8 mouse cellular contexts compared by ENCODE assay signal in the genomic region with DNA sequence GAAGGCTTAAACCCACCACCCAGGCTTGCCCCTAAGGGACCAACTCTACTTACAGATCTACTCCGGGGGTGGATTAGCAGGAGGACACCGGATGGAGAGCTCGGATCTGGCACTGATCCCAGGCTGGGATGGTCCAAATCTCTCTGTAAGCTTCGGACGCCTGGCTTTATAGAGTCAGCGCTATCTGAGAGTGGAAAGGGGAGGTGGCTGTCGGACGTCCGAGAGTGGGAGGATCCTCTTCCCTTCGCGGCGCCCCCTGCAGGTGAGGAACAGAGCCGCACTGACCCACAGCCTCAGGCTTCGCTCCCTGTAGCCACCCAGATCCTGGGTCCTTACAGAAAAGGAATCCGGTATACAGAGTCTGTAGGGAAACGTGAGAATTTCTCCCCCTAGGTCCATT. TPM values are rescaled to one million over a fixed set of nuclear protein-coding genes. Genes with fewer than 3 reads are reported as not detected.
DNase-seq lines count a peak whose midpoint lies in the region; ATAC-seq lines count a peak whose summit lies in the region.
"Had no signal": no experiment of that assay in that cellular context is flagged by ENCODE, and none has a peak within 500 bp of the region (broad histone marks: within the 10 kb centered on the region; RNA-seq: fewer than 3 reads in every experiment).

A gene (minus strand): TSS at position 150 of the 400 bp plus-strand sequence.

- H3K27ac ChIP-seq in hindbrain, embryonic 11.5 days (ENCODE audit: low read depth, low read length): no peak within 1 kb of the TSS
- no peak within 1 kb of the TSS for H3K27ac ChIP-seq in limb, embryonic 12.5 days
- H3K27ac ChIP-seq in midbrain, embryonic 12.5 days (replicated peaks): no peak within 1 kb of the TSS
- H3K27ac ChIP-seq: macrophage had no signal

- H3K9ac ChIP-seq in hindbrain, embryonic 11.5 days (ENCODE audit: low read depth, low read length): peak within 1 kb of the TSS; percentile 31; the same call in 1 of the 2 replicates
- peak within 1 kb of the TSS; percentile 24; the same call in 1 of the 2 replicates for H3K9ac ChIP-seq in limb, embryonic 12.5 days (replicated peaks)
- H3K9ac ChIP-seq in midbrain, embryonic 12.5 days (replicated peaks): no peak within 1 kb of the TSS

- no peaks in the 10 kb centered on the region for H3K4me1 ChIP-seq in hindbrain, embryonic 11.5 days (replicated peaks; ENCODE audit: control insufficient read depth, insufficient read depth, low read length)
- H3K4me1 ChIP-seq in limb, embryonic 12.5 days (replicated peaks): peaks cover 16% of the 10 kb centered on the region
- H3K4me1 ChIP-seq in midbrain, embryonic 12.5 days: peaks cover 10% of the 10 kb centered on the region

- no peaks in the 10 kb centered on the region for H3K36me3 ChIP-seq in hindbrain, embryonic 11.5 days (ENCODE audit: control insufficient read depth, insufficient read depth, low read length)
- H3K36me3 ChIP-seq in limb, embryonic 12.5 days: no peaks in the 10 kb centered on the region
- no peaks in the 10 kb centered on the region for H3K36me3 ChIP-seq in midbrain, embryonic 12.5 days

- no peaks in the 10 kb centered on the region for H3K9me3 ChIP-seq in hindbrain, embryonic 11.5 days (ENCODE audit: control insufficient read depth, low read length)
- H3K9me3 ChIP-seq in limb, embryonic 12.5 days: no peaks in the 10 kb centered on the region
- H3K9me3 ChIP-seq in midbrain, embryonic 12.5 days: no peaks in the 10 kb centered on the region

- peak within 1 kb of the TSS; percentile 31; the same call in 1 of the 2 replicates for H3K4me2 ChIP-seq in hindbrain, embryonic 11.5 days (replicated peaks; ENCODE audit: low read depth, low read length)
- H3K4me2 ChIP-seq in limb, embryonic 12.5 days: peak within 1 kb of the TSS; percentile 57
- H3K4me2 ChIP-seq in midbrain, embryonic 12.5 days (replicated peaks): peak within 1 kb of the TSS; percentile 44

- no peak within 1 kb of the TSS; the same call in 1 of the 2 replicates for H3K4me3 ChIP-seq in hindbrain, embryonic 11.5 days (ENCODE audit: low read depth, low read length)
- peak within 1 kb of the TSS; percentile 32 for H3K4me3 ChIP-seq in limb, embryonic 12.5 days (replicated peaks)
- H3K4me3 ChIP-seq in midbrain, embryonic 12.5 days: peak within 1 kb of the TSS; percentile 19

- peak; percentile 65 to 76 for DNase-seq in adrenal gland, adult 18-20 months (ENCODE audit: low spot score in 2 of 2)
- DNase-seq in cerebellum, adult 9-11 months: peak; percentile 20
- peak; percentile 40 for DNase-seq in forelimb bud, embryonic 11.5 days (ENCODE audit: low read depth, low spot score)
- peak; percentile 78 for DNase-seq in hindbrain, embryonic 11.5 days (ENCODE audit: low spot score)
- DNase-seq in spleen, postnatal 36 days (ENCODE audit: low spot score in 2 of 2): peak; percentile 10 to 31

- peak; percentile 34 for ATAC-seq in hindbrain, embryonic 11.5 days (ENCODE audit: low FRiP score)
- ATAC-seq in limb, embryonic 12.5 days (ENCODE audit: insufficient number of reproducible peaks, insufficient read depth, low FRiP score, low TSS enrichment, low read depth): peak; percentile 37; the same call in 1 of the 2 replicates
- peak; percentile 35; the same call in 1 of the 2 replicates for ATAC-seq in midbrain, embryonic 12.5 days (ENCODE audit: low FRiP score, low read depth)

- H3K27me3 ChIP-seq in hindbrain, embryonic 11.5 days (ENCODE audit: control insufficient read depth, insufficient read depth, low read length): peaks cover 2% of the 10 kb centered on the region; the same call in 1 of the 2 replicates
- H3K27me3 ChIP-seq in limb, embryonic 12.5 days: peaks cover 37% of the 10 kb centered on the region
- peaks cover 27% of the 10 kb centered on the region for H3K27me3 ChIP-seq in midbrain, embryonic 12.5 days

- 6% methylated on average over 16 of the region's 16 CpGs for WGBS in hindbrain, embryonic 11.5 days
- 8% methylated on average over 16 of the region's 16 CpGs for WGBS in limb, embryonic 12.5 days
- 5% methylated on average over 16 of the region's 16 CpGs for WGBS in midbrain, embryonic 12.5 days

RNA-seq across cellular contexts. Expression of the gene that starts here (rescaled TPM):
- 1 to 10 TPM; 4.2 to 7.8 TPM for total RNA-seq in adrenal gland, adult 18-20 months (2021)
- 0.10 and 0.26 TPM in 2 replicates for polyA plus RNA-seq in hindbrain, embryonic 11.5 days (2014; fragmentation: Nextera tagmentation; extraction: Ambion mirVana)
- polyA plus RNA-seq in limb, embryonic 12.5 days (2016; fragmentation: Nextera tagmentation; extraction: Ambion mirVana): 0.20 and 0.22 TPM in 2 replicates
- 0.21 and 0.45 TPM in 2 replicates for polyA plus RNA-seq in midbrain, embryonic 12.5 days (2016; fragmentation: Nextera tagmentation; extraction: Ambion mirVana)
- polyA plus RNA-seq: macrophage had no signal

Comparison
In these comparisons a context has a peak if more than half of its experiments do, and no peak if none do; other contexts are left out.
1. Peak in DNase-seq, ATAC-seq, H3K9ac ChIP-seq and H3K4me2 ChIP-seq in hindbrain, embryonic 11.5 days; RNA of the gene not detected or under 1 TPM.
2. Peak in ATAC-seq, H3K4me3 ChIP-seq, H3K9ac ChIP-seq and H3K4me2 ChIP-seq in limb, embryonic 12.5 days; RNA of the gene not detected or under 1 TPM.
3. Peak in ATAC-seq, H3K4me3 ChIP-seq and H3K4me2 ChIP-seq in midbrain, embryonic 12.5 days; RNA of the gene not detected or under 1 TPM.
4. DNase-seq: peak in every context shown above with its lines; median percentile 78 in hindbrain, embryonic 11.5 days; 70 in adrenal gland, adult 18-20 months; 40 in forelimb bud, embryonic 11.5 days; 20 in spleen, postnatal 36 days; 20 in cerebellum, adult 9-11 months.